Mouse (Mus musculus): ENCODE data around the gene Leprot. TPM values are rescaled to one million over a fixed set of nuclear protein-coding genes. Genes with fewer than 3 reads are reported as not detected.

The Leprot gene
- total RNA-seq (2014; fragmentation: Nextera tagmentation): 36.8 and 44.3 TPM in 2 replicates
- 121 and 129 TPM in 2 replicates for total RNA-seq (2017)
- 6.1 and 10.4 TPM in 2 replicates for polyA plus RNA-seq (2012)

- no peak for TF ChIP-seq GATA2 (IDR thresholded peaks at IDR 0.05; ENCODE audit: borderline replicate concordance, low read depth, low read length)
- no peak for TF ChIP-seq POLR2AphosphoS5 (IDR thresholded peaks at IDR 0.05; ENCODE audit: insufficient replicate concordance, low read depth, low read length)
- no peak for TF ChIP-seq CTCF (IDR thresholded peaks at IDR 0.05; ENCODE audit: low read depth, low read length)
- TF ChIP-seq GATA1 (IDR thresholded peaks at IDR 0.05; ENCODE audit: borderline replicate concordance, low read length): no peak
- TF ChIP-seq TAL1 (conservative IDR thresholded peaks at IDR 0.05; ENCODE audit: low read depth, low read length): no peak
- Histone ChIP-seq H3K4me1 (ENCODE audit: insufficient read depth, low read depth, low read length) (peaks cover 62% of the 10 kb centered on the region), H3K27me3 (ENCODE audit: insufficient read depth, low read length) (no peaks in the 10 kb centered on the region), H3K36me3 (replicated peaks) (peaks cover 18% of the 10 kb centered on the region), H3K4me3 (ENCODE audit: low read depth, low read length) (peak within 1 kb of the TSS; percentile 86), H3K9me3 (replicated peaks) (no peaks in the 10 kb centered on the region)
- peak; percentile 93 for DNase-seq (ENCODE audit: low spot score)
- ATAC-seq (ENCODE audit: extremely low read depth, insufficient number of reproducible peaks, low FRiP score, poor library complexity, severe bottlenecking): peak; percentile 81
Observed at GRCm38 (mm10) chr4:101647196-101647905, at the start of gene Leprot. Leprot (plus strand) TSS chr4:101647718.

DNA sequence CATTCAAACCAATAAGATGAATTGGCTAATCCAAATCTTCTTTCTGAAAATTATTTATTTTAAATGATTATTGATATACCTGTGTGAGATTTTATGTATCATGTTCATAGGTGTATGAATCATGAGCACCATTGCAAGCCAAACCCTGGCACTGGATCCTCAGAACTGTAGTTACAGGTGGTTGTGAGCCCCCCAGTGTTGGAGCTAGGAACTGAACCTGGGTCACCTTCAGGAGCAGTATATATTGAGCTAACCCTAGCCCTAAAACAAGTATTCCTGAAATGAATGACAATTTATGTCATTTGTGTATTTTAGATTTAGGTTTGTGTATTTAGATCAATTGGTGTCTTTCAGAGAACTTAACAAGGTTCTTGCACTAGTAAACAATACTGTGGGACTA lies 45.8 kb upstream of the Leprot start:
- H3K36me3 ChIP-seq (replicated peaks): no peaks in the 10 kb centered on the region
- no peaks in the 10 kb centered on the region for H3K4me1 ChIP-seq (ENCODE audit: insufficient read depth, low read depth, low read length)
- H3K9me3 ChIP-seq (replicated peaks): no peaks in the 10 kb centered on the region
- ATAC-seq (ENCODE audit: extremely low read depth, insufficient number of reproducible peaks, low FRiP score, poor library complexity, severe bottlenecking) (peak; percentile 34; the same call in 1 of the 2 replicates), DNase-seq (ENCODE audit: low spot score) (no peak)
- TF ChIP-seq POLR2AphosphoS5 (IDR thresholded peaks at IDR 0.05; ENCODE audit: insufficient replicate concordance, low read depth, low read length) (no peak), GATA2 (IDR thresholded peaks at IDR 0.05; ENCODE audit: borderline replicate concordance, low read depth, low read length) (no peak), TAL1 (conservative IDR thresholded peaks at IDR 0.05; ENCODE audit: low read depth, low read length) (no peak), CTCF (IDR thresholded peaks at IDR 0.05; ENCODE audit: low read depth, low read length) (no peak), GATA1 (IDR thresholded peaks at IDR 0.05; ENCODE audit: borderline replicate concordance, low read length) (no peak)
- H3K4me3 ChIP-seq (ENCODE audit: low read depth, low read length): no peak overlapping the region
- H3K27me3 ChIP-seq (ENCODE audit: insufficient read depth, low read length): no peaks in the 10 kb centered on the region; the same call in 1 of the 2 replicates

DNA sequence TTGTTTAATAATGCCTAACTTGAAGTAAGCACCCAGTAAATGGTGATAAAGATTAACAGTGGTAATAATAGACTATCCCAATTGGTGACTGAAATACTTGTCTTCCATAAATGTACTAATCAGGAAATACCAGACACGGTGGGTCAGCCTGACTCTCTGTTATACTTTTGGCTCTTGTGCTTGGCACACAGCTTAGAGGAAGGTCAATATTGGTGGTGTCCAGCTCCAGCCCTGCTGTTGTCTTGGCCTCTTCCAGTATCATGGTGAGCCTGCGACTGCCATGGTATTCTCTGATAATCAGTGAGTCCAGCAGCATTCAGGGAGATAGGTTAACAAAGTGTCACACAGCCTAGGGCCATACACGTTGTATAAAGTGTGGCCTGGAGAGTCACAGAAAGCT lies 43.9 kb upstream of the Leprot start:
- no peak for DNase-seq (ENCODE audit: low spot score)
- no peak for ATAC-seq (ENCODE audit: extremely low read depth, insufficient number of reproducible peaks, low FRiP score, poor library complexity, severe bottlenecking)
- Histone ChIP-seq H3K27me3 (ENCODE audit: insufficient read depth, low read length) (peaks cover 5% of the 10 kb centered on the region), H3K4me1 (ENCODE audit: insufficient read depth, low read depth, low read length) (no peaks in the 10 kb centered on the region), H3K36me3 (replicated peaks) (no peaks in the 10 kb centered on the region), H3K9me3 (replicated peaks) (no peaks in the 10 kb centered on the region), H3K4me3 (ENCODE audit: low read depth, low read length) (no peak overlapping the region)
- no peak for TF ChIP-seq GATA2 (IDR thresholded peaks at IDR 0.05; ENCODE audit: borderline replicate concordance, low read depth, low read length)
- TF ChIP-seq POLR2AphosphoS5 (IDR thresholded peaks at IDR 0.05; ENCODE audit: insufficient replicate concordance, low read depth, low read length): no peak
- no peak for TF ChIP-seq CTCF (IDR thresholded peaks at IDR 0.05; ENCODE audit: low read depth, low read length)
- no peak for TF ChIP-seq TAL1 (conservative IDR thresholded peaks at IDR 0.05; ENCODE audit: low read depth, low read length)
- TF ChIP-seq GATA1 (IDR thresholded peaks at IDR 0.05; ENCODE audit: borderline replicate concordance, low read length): no peak

DNA sequence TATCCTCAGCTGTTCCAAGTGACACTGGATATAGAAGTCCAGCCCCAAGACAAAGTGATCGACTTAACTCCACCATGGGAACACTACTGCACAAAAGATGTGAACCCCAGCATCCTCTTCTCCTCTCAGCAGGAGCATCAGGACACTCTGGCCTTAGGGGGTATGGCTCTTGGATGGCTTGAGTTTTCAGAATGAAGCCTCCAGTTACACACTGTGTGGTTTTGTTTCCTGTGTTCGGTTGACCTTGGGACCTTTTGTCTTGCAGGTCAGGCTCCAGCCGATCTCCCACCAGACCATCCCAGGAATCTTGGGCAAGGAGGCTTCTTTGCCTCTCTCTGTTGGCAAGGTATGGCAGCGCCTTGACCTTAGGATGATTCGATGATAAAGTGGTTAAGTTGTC lies 31.0 kb upstream of the Leprot start:
- DNase-seq (ENCODE audit: low spot score) (no peak), ATAC-seq (ENCODE audit: extremely low read depth, insufficient number of reproducible peaks, low FRiP score, poor library complexity, severe bottlenecking) (no peak)
- TF ChIP-seq CTCF (IDR thresholded peaks at IDR 0.05; ENCODE audit: low read depth, low read length): no peak
- TF ChIP-seq POLR2AphosphoS5 (IDR thresholded peaks at IDR 0.05; ENCODE audit: insufficient replicate concordance, low read depth, low read length): no peak
- TF ChIP-seq GATA2 (IDR thresholded peaks at IDR 0.05; ENCODE audit: borderline replicate concordance, low read depth, low read length): no peak
- no peak for TF ChIP-seq GATA1 (IDR thresholded peaks at IDR 0.05; ENCODE audit: borderline replicate concordance, low read length)
- no peak for TF ChIP-seq TAL1 (conservative IDR thresholded peaks at IDR 0.05; ENCODE audit: low read depth, low read length)
- no peaks in the 10 kb centered on the region for H3K9me3 ChIP-seq (replicated peaks)
- peaks cover 8% of the 10 kb centered on the region; the same call in 1 of the 2 replicates for H3K27me3 ChIP-seq (ENCODE audit: insufficient read depth, low read length)
- no peaks in the 10 kb centered on the region for H3K36me3 ChIP-seq (replicated peaks)
- H3K4me1 ChIP-seq (ENCODE audit: insufficient read depth, low read depth, low read length): peaks cover 3% of the 10 kb centered on the region; the same call in 1 of the 2 replicates
- H3K4me3 ChIP-seq (ENCODE audit: low read depth, low read length): no peak overlapping the region

DNA sequence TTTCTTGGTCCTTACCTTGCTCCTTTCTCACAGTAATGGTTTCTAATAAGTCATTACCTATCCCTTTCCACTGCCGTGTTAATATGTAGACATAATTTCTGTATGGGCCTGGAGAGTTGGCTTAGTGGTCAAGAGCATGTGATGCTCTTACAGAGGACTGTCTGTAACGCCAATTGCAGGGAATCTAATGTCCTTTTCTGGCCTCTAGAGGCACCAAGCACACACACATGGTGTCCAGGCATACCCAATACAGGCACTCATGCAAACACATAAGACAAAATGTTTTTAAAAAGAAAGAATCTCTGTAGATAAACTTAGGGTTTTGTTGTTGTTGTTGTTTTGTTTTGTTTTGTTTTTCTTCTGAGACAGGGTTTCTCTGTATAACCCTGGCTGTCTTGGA lies 29.8 kb upstream of the Leprot start:
- DNase-seq (ENCODE audit: low spot score) (no peak), ATAC-seq (ENCODE audit: extremely low read depth, insufficient number of reproducible peaks, low FRiP score, poor library complexity, severe bottlenecking) (no peak)
- Histone ChIP-seq H3K36me3 (replicated peaks) (no peaks in the 10 kb centered on the region), H3K9me3 (replicated peaks) (no peaks in the 10 kb centered on the region), H3K4me3 (ENCODE audit: low read depth, low read length) (no peak overlapping the region), H3K27me3 (ENCODE audit: insufficient read depth, low read length) (peaks cover 5% of the 10 kb centered on the region; the same call in 1 of the 2 replicates), H3K4me1 (ENCODE audit: insufficient read depth, low read depth, low read length) (peaks cover 3% of the 10 kb centered on the region; the same call in 1 of the 2 replicates)
- no peak for TF ChIP-seq POLR2AphosphoS5 (IDR thresholded peaks at IDR 0.05; ENCODE audit: insufficient replicate concordance, low read depth, low read length)
- no peak for TF ChIP-seq CTCF (IDR thresholded peaks at IDR 0.05; ENCODE audit: low read depth, low read length)
- TF ChIP-seq GATA2 (IDR thresholded peaks at IDR 0.05; ENCODE audit: borderline replicate concordance, low read depth, low read length): no peak
- no peak for TF ChIP-seq TAL1 (conservative IDR thresholded peaks at IDR 0.05; ENCODE audit: low read depth, low read length)
- no peak for TF ChIP-seq GATA1 (IDR thresholded peaks at IDR 0.05; ENCODE audit: borderline replicate concordance, low read length)

DNA sequence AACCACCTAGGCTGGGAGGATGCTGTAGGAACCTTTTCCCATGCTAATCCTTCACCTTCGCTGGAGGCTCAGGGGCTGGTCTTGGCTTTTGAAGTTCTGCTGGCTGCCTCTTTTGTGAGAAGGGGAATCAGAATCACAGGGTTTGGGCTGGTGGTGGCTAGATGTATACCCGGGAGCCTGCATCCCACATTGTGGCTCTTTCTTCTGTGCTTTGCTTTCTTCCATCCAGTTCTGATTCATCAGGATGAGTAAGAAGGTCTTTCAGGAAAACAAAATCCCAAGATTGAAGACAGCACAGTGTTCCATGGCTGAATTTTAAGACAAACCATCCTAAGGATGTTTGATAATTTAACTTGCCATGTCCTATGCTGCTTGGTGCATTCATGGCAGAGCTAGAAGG lies 27.3 kb upstream of the Leprot start:
- Histone ChIP-seq H3K27me3 (ENCODE audit: insufficient read depth, low read length) (peaks cover 5% of the 10 kb centered on the region; the same call in 1 of the 2 replicates), H3K36me3 (replicated peaks) (no peaks in the 10 kb centered on the region), H3K4me1 (ENCODE audit: insufficient read depth, low read depth, low read length) (peaks cover 3% of the 10 kb centered on the region; the same call in 1 of the 2 replicates), H3K4me3 (ENCODE audit: low read depth, low read length) (no peak overlapping the region), H3K9me3 (replicated peaks) (no peaks in the 10 kb centered on the region)
- DNase-seq (ENCODE audit: low spot score): no peak
- no peak for TF ChIP-seq GATA1 (IDR thresholded peaks at IDR 0.05; ENCODE audit: borderline replicate concordance, low read length)
- TF ChIP-seq TAL1 (conservative IDR thresholded peaks at IDR 0.05; ENCODE audit: low read depth, low read length): no peak
- TF ChIP-seq POLR2AphosphoS5 (IDR thresholded peaks at IDR 0.05; ENCODE audit: insufficient replicate concordance, low read depth, low read length): no peak
- no peak for TF ChIP-seq CTCF (IDR thresholded peaks at IDR 0.05; ENCODE audit: low read depth, low read length)
- TF ChIP-seq GATA2 (IDR thresholded peaks at IDR 0.05; ENCODE audit: borderline replicate concordance, low read depth, low read length): no peak
- ATAC-seq (ENCODE audit: extremely low read depth, insufficient number of reproducible peaks, low FRiP score, poor library complexity, severe bottlenecking): no peak
